Mouse (Mus musculus) ovary, postnatal 36 days (tissue): Measurements from ENCODE around the gene Gls.

Source experiments
- DNase-seq: peaks from one replicate; pipeline ENCODE4 v3.0.0; 2022; ENCODE audit warnings: low spot score, mixed read lengths

Gene Gls

DNA sequence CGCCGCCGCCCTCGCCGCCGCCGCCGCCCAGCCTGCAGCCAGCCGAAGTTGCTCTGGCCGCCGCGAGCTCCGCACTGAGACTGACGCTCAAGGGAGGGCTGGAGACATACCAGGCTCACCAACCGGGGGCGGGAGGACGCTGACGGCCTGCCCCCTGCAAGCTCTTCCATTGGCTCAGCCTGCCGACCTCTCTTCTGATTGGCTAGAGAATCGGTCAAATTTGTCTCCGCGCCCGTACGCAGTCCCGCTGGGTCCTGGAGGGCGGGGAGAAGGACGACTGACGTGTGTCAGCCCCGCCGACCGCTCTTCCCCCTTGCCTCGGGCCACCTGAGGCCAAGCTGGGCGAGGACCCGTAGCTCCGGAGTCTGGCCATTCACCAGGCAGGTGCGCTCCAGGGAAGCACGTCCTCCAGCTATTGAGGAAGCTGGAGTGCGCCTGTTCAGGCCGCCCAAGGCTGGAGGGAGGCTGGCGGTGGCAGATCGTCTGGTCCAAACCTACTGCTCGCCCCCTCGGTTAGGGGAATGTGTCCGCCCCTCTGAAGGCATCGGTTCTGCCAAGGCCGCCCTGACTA, at the start of gene Gls:
Gene Gls, minus strand, starts transcription at position 90 of the 571 bp plus-strand sequence.
- peak; percentile 96 for DNase-seq

DNA sequence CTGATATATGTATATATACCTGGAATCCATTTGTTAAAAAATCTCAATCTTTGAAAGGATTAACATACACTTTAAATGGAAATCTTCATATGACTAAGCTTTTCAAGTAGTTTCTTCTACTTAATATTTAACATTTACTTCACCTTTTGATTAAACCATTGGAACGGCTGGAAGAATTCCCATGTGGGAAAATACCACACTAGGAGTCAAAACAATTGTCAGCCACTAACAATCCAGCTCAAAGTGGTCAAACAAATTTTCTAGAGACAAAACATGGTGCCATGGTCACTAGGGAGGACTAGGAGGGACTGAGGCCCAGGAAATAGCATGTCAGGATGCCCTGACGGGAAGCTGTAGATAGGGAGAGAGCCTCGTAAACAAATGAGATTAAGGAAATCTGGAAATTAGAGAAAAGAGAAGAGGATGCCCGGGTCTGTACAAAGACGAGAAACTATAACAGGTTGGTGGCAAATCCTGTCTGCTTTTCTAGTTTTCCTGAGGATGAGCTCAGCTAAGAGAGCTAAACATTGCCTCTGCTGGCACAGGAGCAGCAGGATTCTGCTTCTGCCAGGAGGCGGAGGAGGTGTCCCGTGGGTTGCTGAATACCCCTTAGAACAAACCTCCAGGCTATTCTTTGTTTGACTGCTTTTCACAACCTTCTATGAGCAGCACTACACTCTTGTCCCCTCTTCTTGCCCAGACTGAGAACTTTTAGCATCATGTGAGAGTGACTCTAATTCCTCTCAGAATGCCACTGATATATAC, 47.0 kb upstream of the Gls start:
- DNase-seq: peak; percentile 51

DNA sequence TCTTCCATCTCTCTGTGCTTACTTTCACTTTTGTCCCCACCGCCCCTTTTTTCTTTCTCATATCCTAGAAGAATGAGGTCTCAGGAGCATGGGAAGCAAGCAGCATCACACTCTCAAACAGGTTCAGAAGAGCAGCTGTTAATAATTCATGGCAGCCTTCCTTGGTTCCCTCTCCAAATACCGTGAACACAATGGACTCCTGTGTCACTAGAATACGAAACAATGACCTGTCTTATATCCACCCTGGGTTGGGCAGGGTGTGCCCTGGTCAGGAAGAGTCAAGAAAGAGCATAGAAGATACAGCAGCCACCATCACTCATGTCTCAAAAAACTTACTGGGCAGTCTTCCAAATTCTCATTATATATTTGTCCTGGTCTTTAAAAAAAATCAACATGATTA, 46.3 kb upstream of the Gls start:
- DNase-seq: no peak

DNA sequence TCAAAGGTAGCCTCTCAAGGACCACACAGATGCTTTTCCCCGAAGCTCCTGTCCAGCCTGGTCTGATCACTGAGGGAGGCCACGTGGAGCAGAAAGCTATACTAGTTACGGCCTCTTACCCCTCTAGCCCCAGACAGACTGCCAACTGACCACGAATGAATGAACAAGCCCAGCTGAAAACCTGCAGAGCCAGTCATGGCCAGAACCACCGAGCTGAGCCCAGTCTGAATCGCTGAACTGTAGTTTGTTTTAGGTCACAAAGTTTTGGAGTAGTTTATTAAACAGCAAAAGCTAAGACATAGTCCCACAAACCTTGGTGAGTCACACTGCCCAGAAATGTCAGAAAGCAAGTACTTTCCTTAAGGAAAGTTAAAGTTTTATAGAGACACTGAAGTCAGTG, 45.0 kb upstream of the Gls start:
- peak; percentile 24 for DNase-seq

DNA sequence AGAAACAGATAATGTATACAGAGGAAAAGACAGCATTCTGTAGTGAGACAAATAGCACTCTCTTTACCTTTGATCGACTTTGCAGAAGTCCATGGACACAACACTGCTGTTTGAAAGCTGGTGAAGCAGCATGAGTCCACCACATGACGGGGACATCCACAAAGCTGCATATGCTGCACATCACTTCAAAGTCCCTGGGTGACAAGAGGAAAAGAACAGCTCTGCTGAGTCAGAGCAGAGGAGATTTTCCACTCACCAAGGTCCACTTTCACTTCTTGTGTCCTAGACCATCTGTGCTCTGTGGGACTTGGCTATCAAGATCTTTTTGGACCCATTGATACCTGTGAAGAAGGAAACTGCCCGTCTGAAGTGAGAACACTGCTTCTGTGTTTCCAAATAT, 41.2 kb upstream of the Gls start:
- DNase-seq: no peak

DNA sequence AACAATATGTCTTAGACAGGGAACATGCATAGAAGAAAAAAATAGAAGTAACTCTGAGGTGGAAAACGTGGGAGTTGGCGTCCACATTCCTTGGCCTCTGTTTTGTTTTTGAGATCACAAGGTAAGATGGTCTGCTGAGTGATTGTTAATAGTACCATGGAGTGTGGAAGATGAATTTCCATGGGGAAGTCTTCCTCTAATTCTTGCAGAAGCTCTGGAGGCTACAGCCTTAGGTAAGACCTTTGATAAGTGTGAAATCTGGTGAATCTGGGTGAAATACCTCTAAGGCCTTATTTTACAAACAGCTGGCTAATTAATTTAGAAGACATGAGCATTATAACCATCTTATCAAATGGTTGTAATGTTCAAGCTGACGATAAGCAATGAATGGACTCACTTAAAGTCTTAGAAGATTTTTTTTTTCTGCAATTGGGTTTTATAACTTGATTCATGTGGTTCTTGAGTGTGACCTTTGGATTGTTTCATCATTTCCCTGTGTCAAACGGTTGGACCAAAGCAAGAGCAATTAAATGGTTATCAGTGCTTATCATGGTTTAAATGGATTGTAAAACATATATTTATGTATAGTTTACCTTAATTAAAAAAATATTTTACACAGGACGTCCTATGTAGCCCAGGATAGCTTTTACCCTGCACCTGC, 39.1 kb upstream of the Gls start:
- DNase-seq: no peak

DNA sequence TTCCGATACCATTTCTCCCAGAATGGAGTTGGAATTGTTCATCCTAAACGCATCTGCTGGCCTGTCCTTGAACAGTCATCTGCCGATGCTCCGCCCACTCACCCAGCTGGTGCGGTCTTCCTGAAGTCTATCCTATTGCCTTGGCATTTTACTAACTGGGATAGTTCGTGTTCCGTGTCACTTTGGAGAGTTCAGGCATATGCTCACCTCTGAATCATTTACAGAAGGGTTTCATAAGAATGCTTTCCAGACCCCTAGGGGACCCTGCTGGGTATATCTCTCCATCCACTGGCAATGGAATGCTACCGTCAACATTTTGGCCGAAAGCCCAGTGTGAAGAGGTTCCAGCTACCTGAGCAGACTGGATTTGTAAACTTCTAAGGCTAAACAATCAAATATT, 37.3 kb upstream of the Gls start:
- peak; percentile 36 for DNase-seq

DNA sequence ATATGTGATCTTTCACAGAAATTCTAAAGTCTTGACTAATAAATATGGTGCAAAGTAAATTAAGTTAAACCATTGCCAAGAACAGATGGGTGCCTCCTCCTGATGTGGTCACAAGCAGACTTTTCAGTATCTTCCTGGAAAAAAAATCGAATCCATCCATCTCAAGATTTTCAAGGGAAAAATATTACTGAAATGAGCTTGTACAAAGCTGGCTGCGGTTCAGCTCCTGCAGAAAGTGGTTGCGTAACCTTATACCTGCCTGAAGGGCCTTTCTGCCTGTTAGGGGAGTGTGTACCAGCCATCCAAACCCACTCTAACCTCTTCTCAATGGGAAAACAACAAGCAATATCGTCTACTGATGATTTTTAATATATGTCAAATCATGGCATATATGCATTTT, 36.6 kb upstream of the Gls start:
- no peak for DNase-seq

DNA sequence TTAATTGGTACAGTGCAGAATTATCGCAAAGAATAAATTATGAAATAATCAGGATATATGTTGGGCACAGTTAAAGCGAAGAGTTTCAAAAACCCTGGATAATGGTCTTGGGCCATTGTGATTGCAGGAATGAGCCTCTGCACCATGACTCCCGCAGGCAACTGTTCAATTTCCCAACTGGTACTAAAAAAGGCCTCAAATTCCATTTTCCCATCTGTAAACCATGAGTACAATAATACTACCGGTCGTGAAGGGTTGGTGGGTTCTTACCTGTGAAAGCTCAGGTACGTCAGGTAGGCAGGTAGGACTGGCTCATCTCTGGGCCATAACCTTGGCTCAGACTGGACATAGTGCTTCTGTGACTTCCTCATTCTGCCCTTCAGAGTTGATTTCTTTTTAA, 35.0 kb upstream of the Gls start:
- no peak for DNase-seq

DNA sequence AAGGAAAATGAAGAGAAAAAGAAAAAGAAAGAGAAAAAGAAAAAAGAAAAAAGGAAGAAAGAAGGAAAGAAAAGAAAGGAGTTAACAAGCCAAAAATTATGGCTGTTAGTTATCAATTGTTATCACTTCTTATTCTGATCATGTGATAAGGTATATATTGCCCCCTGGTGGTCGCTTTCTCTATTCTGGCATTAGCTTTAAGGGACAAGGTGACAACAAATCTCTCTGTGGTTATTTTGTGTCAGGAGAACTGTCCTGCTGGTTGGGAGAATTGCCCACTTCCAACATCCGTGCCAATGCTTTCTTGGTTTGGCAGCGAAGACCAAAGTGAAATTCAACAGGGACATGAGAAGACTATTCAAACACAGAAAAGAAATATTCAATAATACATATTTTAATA, 34.6 kb upstream of the Gls start:
- no peak for DNase-seq

DNA sequence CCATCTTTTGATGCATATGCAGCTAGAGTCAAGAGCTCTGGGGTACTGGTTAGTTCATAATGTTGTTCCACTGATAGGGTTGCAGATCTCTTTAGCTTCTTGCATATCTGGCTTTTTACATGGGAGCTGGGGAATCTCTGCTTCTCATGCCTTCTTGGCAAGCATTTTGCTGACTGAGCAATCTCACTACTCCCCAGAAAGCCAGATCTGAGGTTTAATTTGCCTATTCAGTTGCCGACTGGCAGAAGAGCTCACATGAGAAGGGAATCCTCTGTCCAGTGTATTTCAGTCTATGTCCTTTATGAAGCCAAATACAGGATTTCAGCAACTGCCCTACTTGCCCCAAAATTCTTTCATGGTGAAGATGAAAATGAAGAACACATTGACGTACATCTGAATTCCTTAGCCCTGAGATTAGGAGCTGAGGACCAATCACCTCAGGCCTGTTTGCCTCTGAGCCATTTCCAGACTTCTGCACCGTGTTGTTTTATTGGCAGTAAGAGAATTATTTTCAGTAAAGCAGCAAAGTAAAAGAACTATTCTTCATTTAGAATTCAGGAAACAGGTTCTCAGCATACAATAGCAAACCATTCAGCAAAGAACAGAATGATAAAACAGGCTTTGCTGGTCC, 33.0 kb upstream of the Gls start:
- no peak for DNase-seq

DNA sequence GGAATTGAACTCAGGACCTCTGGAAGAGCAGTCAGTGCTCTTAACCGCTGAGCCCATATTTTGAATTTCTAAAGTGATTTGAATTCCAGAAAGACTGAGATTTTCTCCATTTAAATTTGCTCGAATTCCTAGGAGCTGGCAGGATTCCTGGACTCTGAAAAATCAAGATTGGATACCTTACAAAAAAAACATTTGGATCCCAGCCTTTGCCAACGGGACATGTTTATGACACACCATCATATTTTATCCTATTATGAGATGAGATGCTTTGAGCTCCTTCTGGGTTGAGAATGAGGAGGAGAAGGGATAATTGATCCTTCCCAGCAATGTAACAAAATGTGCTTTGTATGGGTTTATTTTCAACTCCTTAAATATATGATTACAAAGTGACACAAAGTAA, 31.3 kb upstream of the Gls start:
- no peak for DNase-seq

DNA sequence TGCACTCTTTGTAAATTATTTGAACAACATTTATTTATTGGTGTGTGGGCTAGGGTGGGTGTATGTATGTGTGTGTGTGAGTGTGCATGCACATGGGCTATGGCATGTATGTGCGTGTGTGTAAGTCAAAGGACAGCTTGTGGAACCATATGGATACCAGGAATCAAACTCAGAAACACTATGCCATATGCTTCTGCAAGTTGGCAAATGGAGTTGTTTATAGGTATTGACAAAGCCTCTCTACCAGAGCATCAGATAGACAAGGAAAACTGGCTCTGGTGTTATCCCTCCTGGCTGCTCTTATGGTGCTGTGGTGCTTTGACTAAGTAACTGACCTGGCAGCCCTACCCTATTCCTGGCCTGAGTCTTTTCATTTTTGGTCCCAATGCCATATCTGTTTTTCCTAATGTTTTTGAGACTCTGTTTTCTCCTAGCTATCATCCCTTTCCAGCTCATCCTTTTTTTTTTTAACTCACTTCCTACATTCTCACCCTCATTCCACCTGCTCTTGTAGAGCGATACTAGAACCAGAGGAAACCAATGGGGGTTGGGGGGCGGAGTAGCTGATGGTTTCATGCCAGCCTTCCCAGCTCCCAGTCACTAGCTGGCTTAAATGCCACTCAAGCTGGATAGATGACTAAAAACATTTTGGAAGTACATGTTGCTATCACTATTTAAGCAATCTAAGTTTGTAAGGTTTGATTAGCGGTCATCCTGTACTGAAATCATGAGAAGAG, 27.5 kb upstream of the Gls start:
- no peak for DNase-seq

DNA sequence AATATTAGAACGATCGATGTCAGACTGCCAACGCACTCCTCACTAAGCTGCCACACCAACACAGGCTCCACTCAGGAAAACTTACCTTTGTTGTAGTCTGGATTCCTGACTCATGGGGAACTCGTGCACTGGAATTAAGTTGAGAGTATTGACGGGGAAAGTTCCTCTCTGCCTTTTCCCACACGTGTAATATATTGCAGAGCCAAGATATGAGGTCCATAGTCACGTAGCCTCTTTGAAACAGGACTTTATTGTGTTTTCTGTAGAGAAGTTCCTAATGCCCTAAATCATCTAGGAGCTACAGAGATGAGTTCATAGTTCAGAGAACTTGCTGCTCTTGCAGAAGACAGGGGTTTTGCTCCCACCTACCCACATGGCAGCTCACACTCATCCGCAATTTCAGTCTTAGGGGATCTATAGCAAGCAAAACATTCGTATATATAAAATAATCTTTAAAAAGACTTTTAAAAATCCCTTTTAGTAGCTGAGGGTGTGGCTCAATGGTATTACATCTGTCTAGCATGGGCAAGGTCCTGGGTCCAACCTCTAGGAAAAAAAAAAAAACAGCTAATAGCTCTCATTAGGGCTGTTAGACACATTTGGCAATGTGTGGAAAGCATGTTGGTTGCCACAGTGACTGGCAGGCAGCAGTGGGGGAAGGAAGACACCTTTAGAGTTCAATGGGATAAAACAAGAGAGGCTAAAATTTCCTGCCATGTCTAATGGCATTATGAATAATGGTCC, 25.1 kb upstream of the Gls start:
- DNase-seq: no peak

DNA sequence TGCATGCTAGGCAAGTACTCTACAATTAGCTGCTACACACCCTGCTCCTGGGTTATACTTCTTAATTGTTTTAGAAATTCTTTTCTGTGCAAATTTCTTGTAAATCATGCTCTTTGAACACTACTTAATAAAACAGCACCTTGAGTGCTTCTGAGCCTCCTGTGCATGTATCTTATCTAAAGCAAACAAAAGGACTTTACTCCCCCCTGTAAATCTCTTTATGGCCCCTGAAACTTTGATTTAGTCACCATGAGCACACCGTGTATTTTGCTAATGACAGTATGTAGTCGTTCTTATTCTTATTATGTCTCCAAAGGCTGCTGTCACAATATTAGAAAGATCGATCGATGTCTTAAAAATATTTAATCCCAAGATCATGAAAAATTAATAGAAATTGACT, 23.9 kb upstream of the Gls start:
- no peak for DNase-seq

DNA sequence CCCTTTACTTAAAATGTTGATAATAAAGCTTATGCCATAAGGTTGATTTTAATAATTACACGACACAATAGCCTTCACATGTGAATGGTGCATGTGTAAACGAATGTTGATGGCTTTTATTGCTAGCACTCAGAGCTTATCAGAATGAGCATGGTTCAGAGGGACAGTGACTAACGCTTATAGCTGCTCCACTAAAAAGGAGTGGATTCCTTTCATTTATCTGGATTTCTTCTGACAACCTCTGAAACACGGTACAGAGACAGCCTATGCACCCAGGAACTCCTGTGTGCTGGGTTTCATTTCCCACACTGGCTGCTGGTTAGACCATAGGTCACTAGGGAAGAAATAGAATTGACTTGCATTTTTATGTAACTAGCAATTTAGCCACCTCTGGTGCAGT, 23.2 kb upstream of the Gls start:
- DNase-seq: no peak

DNA sequence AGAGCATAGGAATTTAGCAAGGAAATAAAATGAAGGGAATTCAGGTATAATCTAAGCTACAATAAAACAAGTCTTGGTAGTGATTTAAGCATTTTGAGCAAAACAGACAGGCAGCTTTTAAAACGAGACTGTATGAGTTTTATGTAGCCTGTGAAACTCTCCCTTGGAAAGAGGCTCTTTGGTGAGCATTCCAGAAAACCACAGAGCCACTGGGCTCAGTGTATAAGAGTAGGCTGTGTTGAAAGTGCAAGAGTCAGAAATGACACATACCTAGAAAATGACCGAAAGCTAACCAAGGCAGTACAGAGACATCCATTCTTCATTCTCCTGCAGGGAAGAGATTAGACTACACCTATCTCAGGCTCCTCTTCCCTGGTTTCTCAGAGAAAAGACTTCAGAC, 21.4 kb upstream of the Gls start:
- DNase-seq: no peak

DNA sequence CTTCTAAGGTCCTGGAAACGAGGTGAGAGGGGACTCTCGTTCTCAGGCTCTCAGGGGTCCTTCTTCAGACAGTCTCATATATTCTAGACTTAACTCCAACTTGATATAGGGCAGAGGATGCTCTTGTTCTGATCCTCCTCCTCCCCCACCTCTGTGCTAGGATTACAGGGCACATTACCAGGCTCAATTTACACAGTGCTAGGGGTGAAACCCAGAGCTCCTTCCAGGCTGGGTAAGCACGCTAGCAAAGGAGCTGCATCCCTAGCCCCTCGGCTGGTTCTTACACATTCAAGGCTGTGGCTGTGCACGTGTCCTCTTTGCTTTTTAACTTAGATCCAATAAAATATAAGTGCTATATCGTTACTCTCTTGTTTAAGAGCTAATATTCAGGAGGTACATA, 20.4 kb upstream of the Gls start:
- no peak for DNase-seq

DNA sequence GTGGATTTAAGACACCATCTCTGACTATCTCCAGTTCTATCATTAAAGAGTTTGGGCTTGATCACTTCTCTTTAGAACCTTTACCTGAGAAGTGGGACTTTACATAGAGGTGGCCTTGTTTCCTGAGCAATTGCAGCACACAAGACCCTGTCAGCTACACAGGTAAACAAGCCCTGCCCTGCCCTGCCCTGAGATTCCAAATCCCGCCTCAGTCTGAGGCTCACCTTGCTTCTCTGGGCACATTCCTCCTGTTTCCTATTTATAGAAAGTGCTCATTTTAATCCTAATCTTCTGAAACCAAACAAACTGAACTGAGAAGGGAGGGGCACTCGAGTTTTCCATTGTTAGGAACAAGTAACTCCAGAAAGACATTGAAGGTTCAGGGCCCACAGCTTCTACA, 19.4 kb upstream of the Gls start:
- no peak for DNase-seq

DNA sequence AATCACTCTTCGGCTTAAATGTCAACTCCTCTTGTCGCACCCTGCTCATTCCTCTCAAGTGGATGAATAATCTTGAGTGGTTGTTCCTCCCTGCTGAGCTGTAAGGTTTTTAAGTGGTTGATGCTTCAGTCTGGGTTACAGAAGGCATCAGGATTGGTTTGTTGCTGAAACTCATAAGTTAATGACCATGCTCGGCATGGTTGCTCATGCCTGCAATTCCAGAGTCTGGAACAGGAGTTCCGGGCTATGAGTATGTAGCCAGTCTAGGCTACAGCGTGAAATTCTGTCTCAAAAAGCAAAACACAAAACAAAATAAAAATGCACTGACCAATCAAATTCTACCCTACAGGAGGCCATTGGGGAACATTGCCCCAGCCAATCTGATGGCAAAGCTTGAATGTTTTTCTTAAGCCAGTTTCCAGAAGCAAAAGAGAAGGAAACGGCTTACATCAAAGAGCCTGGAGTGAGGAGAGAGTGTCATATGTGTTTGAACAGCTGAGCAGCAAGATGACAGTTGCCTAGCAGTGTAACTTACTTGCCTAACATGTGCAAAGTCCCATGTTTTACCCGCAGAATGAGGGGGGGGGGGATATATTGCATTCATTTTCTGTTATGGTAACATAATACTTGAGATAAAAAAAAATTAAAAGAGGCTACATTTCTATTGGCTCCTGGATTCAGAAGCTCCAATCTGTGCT, 18.2 kb upstream of the Gls start:
- DNase-seq: no peak

DNA sequence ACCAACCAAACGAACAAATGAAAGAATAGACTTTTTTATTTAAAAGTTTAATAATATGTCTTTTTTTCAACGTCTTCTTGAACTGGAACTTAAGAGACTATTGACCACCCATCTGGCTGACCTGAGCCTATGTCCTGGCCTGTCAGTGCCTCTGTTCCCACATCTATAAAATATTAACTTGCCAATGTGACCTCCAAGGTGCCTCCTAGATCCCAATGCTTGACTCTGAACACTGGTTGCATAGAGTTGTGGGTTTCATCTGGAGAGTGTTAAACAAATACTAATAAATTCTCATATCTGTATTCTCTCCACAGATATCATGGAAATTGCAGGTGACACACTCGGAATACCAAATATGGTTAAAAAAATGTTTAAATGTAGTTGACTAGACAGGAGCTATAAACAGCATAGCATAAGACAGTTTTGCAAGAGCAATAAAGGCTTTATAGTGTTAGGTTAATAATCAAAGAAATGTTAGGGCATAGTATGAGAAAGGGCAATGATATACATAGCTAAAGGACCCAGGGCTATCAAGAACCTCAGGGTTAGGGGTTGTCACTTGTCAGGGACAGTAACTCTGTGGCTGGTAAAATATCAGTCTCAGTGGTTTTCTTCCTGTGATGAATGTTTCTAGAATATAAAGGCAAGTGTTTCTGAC, 16.0 kb upstream of the Gls start:
- no peak for DNase-seq
